Mouse (Mus musculus) limb, embryonic 13.5 days (tissue): ENCODE measurements around the gene Ddx51. TPM values are rescaled to one million over a fixed set of nuclear protein-coding genes. Genes with fewer than 3 reads are reported as not detected.

Experiments used
- ATAC-seq: fragments of 200-750 bp; cut with Nextera tagmentation; 2 replicates; pipeline ENCODE4 v1.8.0; 2017; ENCODE audit warnings: low read depth, moderate number of reproducible peaks, moderate TSS enrichment; ENCODE audit not compliant: low FRiP score
- H3K27ac ChIP-seq: fragments of 300-500 bp; sonication (generic); 2 replicates; pipeline ENCODE4 v1.5.1; 2015; ENCODE audit warnings: inconsistent platforms, mild to moderate bottlenecking, moderate library complexity
- H3K27me3 ChIP-seq: fragments of 300-500 bp; sonication (generic); 2 replicates; pipeline ENCODE4 v1.6.1; 2015; ENCODE audit warnings: mild to moderate bottlenecking, inconsistent platforms
- H3K36me3 ChIP-seq: fragments of 300-500 bp; sonication (generic); 2 replicates; pipeline ENCODE4 v1.6.1; 2015; ENCODE audit warnings: inconsistent platforms, mild to moderate bottlenecking, moderate library complexity
- H3K4me1 ChIP-seq: fragments of 300-500 bp; sonication (generic); 2 replicates; pipeline ENCODE4 v1.6.1; 2015; ENCODE audit warnings: inconsistent platforms
- H3K4me2 ChIP-seq: fragments of 300-500 bp; sonication (generic); replicated peaks from 2 replicates; pipeline ENCODE4 v1.6.1; 2015; ENCODE audit warnings: inconsistent platforms, mild to moderate bottlenecking, moderate library complexity
- H3K4me3 ChIP-seq: fragments of 300-500 bp; sonication (generic); 2 replicates; pipeline ENCODE4 v1.5.1; 2015; ENCODE audit warnings: moderate library complexity, mild to moderate bottlenecking, inconsistent platforms
- H3K9ac ChIP-seq: fragments of 300-500 bp; sonication (generic); 2 replicates; pipeline ENCODE4 v1.6.1; 2015; ENCODE audit warnings: mild to moderate bottlenecking, inconsistent platforms
- H3K9me3 ChIP-seq: fragments of 300-500 bp; sonication (generic); 2 replicates; pipeline ENCODE4 v1.6.1; 2016; ENCODE audit warnings: inconsistent platforms
- WGBS: fragments of 180-500 bp; shearing (Covaris S2); methylation state at CpG from one replicate; pipeline ENCODE4 v1.1.7; 2015; 5-methylcytosine and 5-hydroxymethylcytosine counted together
- polyA plus RNA-seq: library from polyadenylated mRNA; unstranded; fragments of >200 nt; fragmentation: Nextera tagmentation; extraction: Ambion mirVana; gene quantifications from 2 replicates; pipeline ENCODE4 v1.2.1, GENCODE M21; 2015

Gene Ddx51
- polyA plus RNA-seq, 1 experiment from 2014 or later = 22.4 TPM

DNA sequence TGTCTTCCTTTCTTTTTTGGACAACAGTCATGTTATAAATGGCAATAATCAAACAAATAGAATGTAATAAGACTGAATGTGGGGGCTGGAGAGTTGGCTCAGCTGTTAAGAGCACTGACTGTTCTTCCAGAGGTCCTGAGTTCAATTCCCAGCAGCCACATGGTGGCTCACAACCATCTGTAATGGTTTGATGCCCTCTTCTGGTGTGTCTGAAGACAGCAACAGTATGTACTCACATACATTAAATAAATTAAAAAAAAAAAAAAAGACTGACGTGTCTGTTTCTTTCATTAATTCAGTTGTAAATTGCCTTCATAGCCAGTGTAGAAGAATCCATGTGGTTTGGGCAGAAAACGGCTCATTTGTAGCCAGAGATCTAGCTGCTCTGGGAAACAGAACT, 28.9 kb upstream of the Ddx51 start:
- no peak for ATAC-seq
- Histone ChIP-seq H3K36me3 (no peaks in the 10 kb centered on the region), H3K4me2 (no peak overlapping the region), H3K9me3 (no peaks in the 10 kb centered on the region), H3K27me3 (peaks cover 7% of the 10 kb centered on the region; the same call in 1 of the 2 replicates), H3K4me1 (peaks cover 7% of the 10 kb centered on the region), H3K9ac (no peak overlapping the region), H3K27ac (no peak overlapping the region), H3K4me3 (no peak overlapping the region)
- WGBS = 59% methylated on average over 2 of the region's 2 CpGs

- peaks cover 7% of the 10 kb centered on the region for H3K4me1 ChIP-seq
- no peak overlapping the region for H3K4me2 ChIP-seq
- ATAC-seq = no peak
Observed at GRCm38 (mm10) chr5:110627351-110627750, 25.9 kb upstream of the Ddx51 start.

DNA sequence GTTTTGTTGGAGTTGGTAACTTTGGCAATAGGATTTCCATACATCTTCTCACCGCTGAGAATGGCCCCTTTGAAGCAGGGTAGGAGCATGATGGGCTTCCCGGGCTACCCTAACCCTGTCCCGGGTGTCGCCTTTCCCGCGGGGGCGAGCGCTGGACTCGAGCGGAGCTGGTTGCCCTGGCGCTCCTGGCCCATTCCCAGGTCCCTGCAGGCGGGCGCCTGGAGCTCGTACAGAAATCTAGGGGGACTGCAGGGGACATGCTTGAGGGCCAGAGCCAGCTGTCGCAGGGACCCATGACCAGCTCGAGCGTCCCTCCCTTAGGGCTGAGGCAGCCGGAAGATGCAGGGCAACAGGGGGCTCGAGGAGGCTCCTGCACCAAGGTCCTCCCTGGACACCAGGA, 25.1 kb upstream of the Ddx51 start:
- H3K36me3 ChIP-seq = no peaks in the 10 kb centered on the region
- ATAC-seq = no peak
- 0 out of 2 replicates have a peak overlapping the region, but pooled peaks have one; percentile 8 for H3K9ac ChIP-seq
- WGBS = 11% methylated on average over 19 of the region's 19 CpGs
- H3K4me3 ChIP-seq = 0 out of 2 replicates have a peak overlapping the region, but pooled peaks have one; percentile 2
- H3K4me1 ChIP-seq = peaks cover 7% of the 10 kb centered on the region
- peaks cover 7% of the 10 kb centered on the region; the same call in 1 of the 2 replicates for H3K27me3 ChIP-seq
- H3K4me2 ChIP-seq = peak overlapping the region; percentile 47
- H3K9me3 ChIP-seq = no peaks in the 10 kb centered on the region
- no peak overlapping the region for H3K27ac ChIP-seq

More at GRCm38 (mm10) chr5:110627351-110627750, 25.9 kb upstream of the Ddx51 start:
- no peaks in the 10 kb centered on the region for H3K9me3 ChIP-seq
- H3K27ac ChIP-seq = no peak overlapping the region
- H3K36me3 ChIP-seq = no peaks in the 10 kb centered on the region
- WGBS = 57% methylated on average over 10 of the region's 10 CpGs
- no peak overlapping the region for H3K9ac ChIP-seq
- no peak overlapping the region for H3K4me3 ChIP-seq
- H3K27me3 ChIP-seq = peaks cover 7% of the 10 kb centered on the region; the same call in 1 of the 2 replicates

DNA sequence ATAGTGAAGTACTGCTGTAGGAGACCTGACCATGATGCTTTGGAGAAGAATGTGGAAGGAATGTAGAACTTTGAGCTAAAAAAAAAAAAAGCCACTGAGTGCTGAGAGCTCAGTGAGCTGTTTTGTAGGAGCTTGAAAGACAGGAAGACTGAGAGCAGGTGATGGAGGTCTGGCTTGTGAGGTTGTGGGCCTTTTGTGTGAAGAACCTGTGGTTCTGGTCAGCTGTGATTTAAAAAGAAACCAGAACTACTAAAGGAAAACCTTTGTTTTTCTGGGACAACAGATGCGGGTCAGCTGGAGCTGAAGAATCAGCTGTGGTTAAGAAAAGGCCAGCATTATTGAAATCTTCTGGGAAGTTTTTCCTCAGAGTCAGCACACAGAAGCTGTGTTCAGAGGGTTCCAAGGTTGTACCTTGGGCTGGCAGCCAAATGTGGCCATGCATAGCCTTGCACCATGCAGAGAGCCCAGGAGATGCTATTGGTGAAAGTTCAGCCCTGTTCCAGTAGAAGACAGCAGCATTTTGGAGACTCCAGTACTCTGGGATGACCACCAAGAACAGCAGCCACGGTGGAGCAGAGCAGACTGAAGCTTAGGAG, 23.6 kb upstream of the Ddx51 start:
- peaks cover 7% of the 10 kb centered on the region for H3K4me1 ChIP-seq
- peaks cover 7% of the 10 kb centered on the region; the same call in 1 of the 2 replicates for H3K27me3 ChIP-seq
- no peak overlapping the region for H3K4me3 ChIP-seq
- H3K9me3 ChIP-seq = no peaks in the 10 kb centered on the region
- WGBS = 73% methylated on average over 2 of the region's 2 CpGs
- H3K9ac ChIP-seq = no peak overlapping the region
- H3K27ac ChIP-seq = no peak overlapping the region
- H3K36me3 ChIP-seq = no peaks in the 10 kb centered on the region
- H3K4me2 ChIP-seq = no peak overlapping the region
- no peak for ATAC-seq

DNA sequence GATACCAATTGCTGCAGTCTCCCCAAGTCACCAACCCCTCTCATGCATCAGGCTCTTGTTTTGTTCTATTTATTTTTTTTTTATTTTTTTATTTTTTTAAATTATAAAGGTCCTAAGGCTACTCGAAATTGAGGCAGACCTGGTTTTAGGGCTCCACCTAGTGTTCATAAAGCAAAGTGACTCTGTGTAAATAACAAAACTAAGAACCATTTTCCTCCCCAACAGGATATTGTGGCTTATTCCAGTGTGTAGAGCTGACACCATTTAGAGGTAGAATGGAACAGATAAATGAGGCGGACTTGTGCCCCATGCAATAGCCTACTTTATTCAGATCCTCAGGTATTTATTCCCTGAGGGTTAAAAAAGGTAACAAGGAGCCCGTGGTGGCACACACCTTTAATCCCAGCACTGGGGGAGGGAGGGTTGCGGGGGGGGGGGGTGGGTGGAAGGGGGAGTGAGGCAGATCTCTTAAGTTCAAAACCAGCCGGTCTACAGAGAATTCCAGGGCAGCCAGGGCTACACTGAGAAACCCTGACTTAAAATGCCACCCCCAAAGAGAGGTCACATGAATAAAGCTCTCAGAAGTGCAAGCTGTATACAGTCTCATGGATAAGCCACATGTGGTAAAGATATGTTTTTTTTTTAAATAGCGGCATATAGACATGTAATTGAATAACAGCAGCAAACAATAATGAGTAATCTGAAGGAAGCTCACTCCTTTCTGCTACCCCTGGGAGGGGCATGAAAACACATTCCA, 17.1 kb upstream of the Ddx51 start:
- Histone ChIP-seq H3K4me1 (no peaks in the 10 kb centered on the region), H3K27me3 (no peaks in the 10 kb centered on the region), H3K9me3 (no peaks in the 10 kb centered on the region), H3K27ac (no peak overlapping the region), H3K4me2 (no peak overlapping the region), H3K9ac (no peak overlapping the region), H3K4me3 (no peak overlapping the region), H3K36me3 (no peaks in the 10 kb centered on the region)
- 39% methylated on average over 6 of the region's 6 CpGs for WGBS
- ATAC-seq = no peak

DNA sequence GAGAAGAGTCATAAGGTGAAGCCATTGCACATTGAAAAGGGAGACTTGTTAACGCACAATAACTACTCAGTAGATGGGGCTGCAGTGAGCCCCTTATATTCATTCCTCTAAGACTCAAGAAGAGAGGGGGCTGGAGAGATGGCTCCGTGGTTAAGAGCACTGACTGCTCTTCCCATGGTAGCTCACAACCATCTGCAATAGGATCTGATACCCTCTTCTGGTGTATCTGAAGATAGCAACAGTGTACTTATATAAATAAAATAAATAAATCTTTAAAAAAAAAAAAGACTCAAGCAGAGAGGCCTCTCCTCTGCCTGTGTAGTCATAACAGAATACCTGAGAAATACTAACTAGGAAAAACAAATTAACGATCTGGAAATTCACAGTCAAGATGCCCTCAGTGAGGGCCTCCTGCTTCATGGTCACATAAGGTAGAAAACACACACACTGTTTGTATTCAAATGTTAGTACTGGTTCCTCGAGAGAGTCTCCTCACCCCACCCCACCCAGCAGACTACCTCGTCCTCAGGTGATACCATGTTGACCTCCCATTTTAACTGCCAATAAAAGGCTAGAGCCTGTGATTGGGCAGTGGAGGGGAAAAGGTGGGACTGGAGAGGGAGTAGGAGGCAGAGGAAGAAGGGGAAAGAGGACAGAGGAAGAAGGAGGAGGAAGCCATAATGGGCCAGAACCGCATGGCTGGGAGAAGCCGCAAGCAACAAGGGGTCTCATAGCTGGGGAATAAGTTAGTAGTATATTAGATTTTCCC, 14.8 kb upstream of the Ddx51 start:
- whole genome bisulfite sequencing = 77% methylated on average over 7 of the region's 7 CpGs
- Histone ChIP-seq H3K27ac (no peak overlapping the region), H3K9me3 (no peaks in the 10 kb centered on the region), H3K4me1 (no peaks in the 10 kb centered on the region), H3K4me2 (no peak overlapping the region), H3K4me3 (no peak overlapping the region), H3K27me3 (no peaks in the 10 kb centered on the region), H3K9ac (no peak overlapping the region), H3K36me3 (no peaks in the 10 kb centered on the region)
- ATAC-seq = no peak

- no peaks in the 10 kb centered on the region for H3K36me3 ChIP-seq
- no peak for ATAC-seq
- H3K4me1 ChIP-seq = no peaks in the 10 kb centered on the region
Observed at GRCm38 (mm10) chr5:110639459-110639858, 13.8 kb upstream of the Ddx51 start.

DNA sequence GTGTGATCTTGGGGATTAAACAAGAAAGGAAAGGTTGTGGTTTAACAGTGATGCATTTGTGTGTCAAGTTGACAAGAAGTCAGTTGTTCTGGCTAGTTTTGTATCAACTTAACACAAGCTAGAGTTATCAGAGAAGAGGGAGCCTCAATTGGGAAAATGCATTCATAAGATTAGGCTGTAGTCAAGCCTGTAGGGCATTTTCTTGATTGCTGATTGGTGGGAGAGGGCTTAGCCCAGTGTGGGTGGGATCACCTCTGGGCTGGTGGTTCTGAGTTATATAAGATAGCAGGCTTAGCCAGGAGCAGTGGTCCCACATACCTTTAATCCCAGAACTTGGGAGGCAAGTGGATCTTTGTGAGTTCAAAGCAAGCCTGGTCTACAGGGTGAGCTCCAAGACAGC, 6.9 kb upstream of the Ddx51 start:
- H3K27ac ChIP-seq = no peak overlapping the region

More at GRCm38 (mm10) chr5:110639459-110639858, 13.8 kb upstream of the Ddx51 start:
- Histone ChIP-seq H3K9ac (peak overlapping the region; percentile 40; the same call in 1 of the 2 replicates), H3K27ac (no peak overlapping the region), H3K4me3 (peak overlapping the region; percentile 21), H3K9me3 (no peaks in the 10 kb centered on the region), H3K4me2 (peak overlapping the region; percentile 51), H3K27me3 (no peaks in the 10 kb centered on the region)
- WGBS = 26% methylated on average over 12 of the region's 12 CpGs

DNA sequence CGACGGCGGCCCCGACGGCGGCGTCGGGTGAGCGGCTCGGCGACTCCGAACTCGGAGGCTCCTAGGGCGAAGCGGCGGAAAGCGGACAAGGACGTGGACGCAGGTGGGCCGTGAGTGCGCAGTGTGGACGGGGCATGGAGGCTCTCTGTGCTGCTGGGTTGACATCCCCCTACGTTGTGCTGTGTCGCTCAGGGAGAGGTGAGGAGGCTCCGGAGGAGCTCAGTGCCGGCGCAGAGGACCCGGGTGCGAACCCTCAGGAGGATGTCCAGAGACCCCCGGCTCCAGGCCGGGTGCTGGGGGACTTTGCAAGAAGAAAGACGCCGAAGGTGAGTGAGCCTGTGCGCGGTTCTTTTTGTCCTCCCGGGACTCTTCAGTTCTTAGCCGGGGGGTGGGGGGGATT, 435 bp downstream of the Ddx51 start:
- H3K4me1 ChIP-seq = peaks cover 16% of the 10 kb centered on the region
- no peak overlapping the region for H3K27ac ChIP-seq
- H3K4me3 ChIP-seq = peak overlapping the region; percentile 97
- H3K9ac ChIP-seq = peak overlapping the region; percentile 92
- peaks cover 74% of the 10 kb centered on the region for H3K36me3 ChIP-seq
- no peaks in the 10 kb centered on the region for H3K9me3 ChIP-seq
- H3K4me2 ChIP-seq = peak overlapping the region; percentile 94
- WGBS = 1% methylated on average over 37 of the region's 37 CpGs
- no peaks in the 10 kb centered on the region for H3K27me3 ChIP-seq
- ATAC-seq = peak; percentile 28

More for the DNA sequence above, 6.9 kb upstream of the Ddx51 start:
- ATAC-seq = no peak
- H3K9ac ChIP-seq = no peak overlapping the region
- H3K4me2 ChIP-seq = no peak overlapping the region
- H3K4me1 ChIP-seq = no peaks in the 10 kb centered on the region
- no peak overlapping the region for H3K4me3 ChIP-seq
- peaks cover 63% of the 10 kb centered on the region for H3K36me3 ChIP-seq
- H3K9me3 ChIP-seq = 0 out of 2 replicates have a peak, but pooled peaks cover 6% of the 10 kb centered on the region
- H3K27me3 ChIP-seq = no peaks in the 10 kb centered on the region

- Histone ChIP-seq H3K36me3 (peaks cover 95% of the 10 kb centered on the region), H3K4me1 (peaks cover 1% of the 10 kb centered on the region; the same call in 1 of the 2 replicates), H3K9ac (no peak overlapping the region), H3K4me3 (no peak overlapping the region), H3K27ac (no peak overlapping the region), H3K27me3 (no peaks in the 10 kb centered on the region), H3K9me3 (no peaks in the 10 kb centered on the region), H3K4me2 (no peak overlapping the region)
- ATAC-seq = no peak
Observed at GRCm38 (mm10) chr5:110659682-110660081, 6.4 kb downstream of the Ddx51 start.

- WGBS = 93% methylated on average over 2 of the region's 2 CpGs
- Histone ChIP-seq H3K4me3 (no peak overlapping the region), H3K4me2 (no peak overlapping the region), H3K9me3 (no peaks in the 10 kb centered on the region), H3K27me3 (no peaks in the 10 kb centered on the region), H3K9ac (no peak overlapping the region), H3K36me3 (peaks cover 96% of the 10 kb centered on the region), H3K4me1 (no peaks in the 10 kb centered on the region), H3K27ac (no peak overlapping the region)
- ATAC-seq = no peak
Observed at GRCm38 (mm10) chr5:110664041-110664440, 10.8 kb downstream of the Ddx51 start.

GRCm38 (mm10) chr5:110664750-110665269, 11.6 kb downstream of the Ddx51 start:
- no peaks in the 10 kb centered on the region for H3K9me3 ChIP-seq
- H3K4me1 ChIP-seq = no peaks in the 10 kb centered on the region
- no peak for ATAC-seq
- H3K9ac ChIP-seq = no peak overlapping the region
- H3K27ac ChIP-seq = no peak overlapping the region
- no peak overlapping the region for H3K4me3 ChIP-seq
- no peaks in the 10 kb centered on the region for H3K27me3 ChIP-seq
- 97% methylated on average over 2 of the region's 2 CpGs for WGBS
- peaks cover 96% of the 10 kb centered on the region for H3K36me3 ChIP-seq
- no peak overlapping the region for H3K4me2 ChIP-seq
